Comparison of ENCODE assay signal across 8 mouse cellular contexts in the genomic region with DNA sequence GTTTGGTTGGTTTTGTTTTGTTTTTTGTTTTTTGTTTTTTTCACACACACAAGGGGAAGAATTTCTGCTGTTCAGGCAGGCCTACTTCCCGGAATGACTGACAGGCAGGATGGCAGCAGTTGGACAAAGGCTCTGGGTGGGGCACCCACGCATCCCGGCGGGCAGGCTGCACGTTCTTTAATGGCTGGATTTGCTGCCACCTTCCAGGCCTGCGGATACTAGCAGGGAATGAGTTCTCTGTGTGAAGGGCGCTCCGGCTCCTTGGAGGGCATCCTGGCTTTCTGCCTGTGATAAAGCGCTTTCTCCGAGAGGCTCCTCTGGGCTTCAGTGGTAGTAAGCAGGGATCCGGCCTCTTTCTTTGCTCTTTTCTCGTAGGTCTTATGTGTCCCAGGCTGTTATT. TPM values are rescaled to one million over a fixed set of nuclear protein-coding genes. Genes with fewer than 3 reads are reported as not detected.
DNase-seq lines count a peak whose midpoint lies in the region; ATAC-seq lines count a peak whose summit lies in the region.

No protein-coding gene starts in this region.

- H3K4me1 ChIP-seq in hindbrain, embryonic 11.5 days (replicated peaks; ENCODE audit: control insufficient read depth, insufficient read depth, low read length) = peaks cover 9% of the 10 kb centered on the region
- peaks cover 57% of the 10 kb centered on the region for H3K4me1 ChIP-seq in midbrain, embryonic 11.5 days (ENCODE audit: control insufficient read depth, insufficient read depth, low read length)

- 34% methylated on average over 12 of the region's 12 CpGs for WGBS in hindbrain, embryonic 11.5 days
- WGBS in midbrain, embryonic 11.5 days = 19% methylated on average over 12 of the region's 12 CpGs

- H3K4me3 ChIP-seq in hindbrain, embryonic 11.5 days (ENCODE audit: low read depth, low read length) = peak overlapping the region; percentile 75
- peak overlapping the region; percentile 86 for H3K4me3 ChIP-seq in midbrain, embryonic 11.5 days (ENCODE audit: low read depth, low read length)

- H3K27me3 ChIP-seq in hindbrain, embryonic 11.5 days (ENCODE audit: control insufficient read depth, insufficient read depth, low read length) = no peaks in the 10 kb centered on the region
- H3K27me3 ChIP-seq in midbrain, embryonic 11.5 days (ENCODE audit: control insufficient read depth, insufficient read depth, low read length) = no peaks in the 10 kb centered on the region; the same call in 1 of the 2 replicates

- no peak for ATAC-seq in hindbrain, embryonic 11.5 days (ENCODE audit: low FRiP score)
- ATAC-seq in midbrain, embryonic 11.5 days (ENCODE audit: low FRiP score) = no peak

- no peaks in the 10 kb centered on the region for H3K9me3 ChIP-seq in hindbrain, embryonic 11.5 days (ENCODE audit: control insufficient read depth, low read length)
- no peaks in the 10 kb centered on the region for H3K9me3 ChIP-seq in midbrain, embryonic 11.5 days (ENCODE audit: control insufficient read depth, low read length)

- peak overlapping the region; percentile 80 for H3K9ac ChIP-seq in hindbrain, embryonic 11.5 days (ENCODE audit: low read depth, low read length)
- H3K9ac ChIP-seq in midbrain, embryonic 11.5 days (ENCODE audit: low read length) = peak overlapping the region; percentile 97

- H3K27ac ChIP-seq in hindbrain, embryonic 11.5 days (ENCODE audit: low read depth, low read length) = peak overlapping the region; percentile 68
- H3K27ac ChIP-seq in midbrain, embryonic 11.5 days (ENCODE audit: low read depth, low read length) = peak overlapping the region; percentile 95

- peak; percentile 46 to 51 for DNase-seq in cerebellum, postnatal 10 days
- DNase-seq in cerebellum, postnatal 14 days = no peak
- peak; percentile 33 for DNase-seq in ZHBTc4 (ENCODE audit: low read depth, low spot score)
- DNase-seq in hindbrain, embryonic 11.5 days (ENCODE audit: low spot score) = peak; percentile 44
- DNase-seq in midbrain, embryonic 11.5 days (ENCODE audit: low spot score, missing footprints) = peak; percentile 92
- DNase-seq in adrenal gland, adult 18-20 months (ENCODE audit: low spot score in 2 of 2) = no peak
- DNase-seq in spleen, postnatal 36 days (ENCODE audit: low spot score in 2 of 2) = no peak
- no peak for DNase-seq in frontal cortex, postnatal 10 days (ENCODE audit: low spot score in 2 of 2)

- H3K36me3 ChIP-seq in hindbrain, embryonic 11.5 days (ENCODE audit: control insufficient read depth, insufficient read depth, low read length) = no peaks in the 10 kb centered on the region
- H3K36me3 ChIP-seq in midbrain, embryonic 11.5 days (ENCODE audit: control insufficient read depth, insufficient read depth, low read length) = no peaks in the 10 kb centered on the region

- peak overlapping the region; percentile 86 for H3K4me2 ChIP-seq in hindbrain, embryonic 11.5 days (replicated peaks; ENCODE audit: low read depth, low read length)
- H3K4me2 ChIP-seq in midbrain, embryonic 11.5 days = peak overlapping the region; percentile 64

RNA-seq across cellular contexts. Expression of gene Rgma, which starts 2.0 kb away (rescaled TPM):
- 36.5 and 52.5 TPM in 2 replicates for polyA plus RNA-seq in hindbrain, embryonic 11.5 days (2014; fragmentation: Nextera tagmentation; extraction: Ambion mirVana)
- polyA plus RNA-seq in midbrain, embryonic 11.5 days (2014; fragmentation: Nextera tagmentation; extraction: Ambion mirVana) = 43.9 and 47.5 TPM in 2 replicates
- 10 to 100 TPM in 1 of 2 experiments, 1 to 10 TPM in 1; 8.1 to 12.1 TPM for total RNA-seq in adrenal gland, adult 18-20 months (2021)

Comparison
In these comparisons a context has a peak if more than half of its experiments do, and no peak if none do; other contexts are left out.
1. DNase-seq: peak in cerebellum, postnatal 10 days (2 of 2), ZHBTc4 (single experiment), hindbrain, embryonic 11.5 days (single experiment) and midbrain, embryonic 11.5 days (single experiment); none in cerebellum, postnatal 14 days (0 of 2), adrenal gland, adult 18-20 months (0 of 2), spleen, postnatal 36 days (0 of 2) and frontal cortex, postnatal 10 days (0 of 2).